Mouse (Mus musculus): Measurements from ENCODE around the gene Gm10184. TPM values are rescaled to one million over a fixed set of nuclear protein-coding genes. Genes with fewer than 3 reads are reported as not detected.
"Not testable (repeated sequence)": the region's sequence is repeated elsewhere in the genome, so short reads cannot be mapped to it uniquely, and the experiment has no call there.

The Gm10184 gene
- polyA plus RNA-seq (2016; fragmentation: Nextera tagmentation; extraction: Ambion mirVana), result 45.9 and 59.2 TPM in 2 replicates

GRCm38 (mm10) chr17:89910349-89910748 lies at the start of gene Gm10184:
Gene Gm10184 (minus strand): TSS chr17:89910449.
- no peak within 1 kb of the TSS for H3K4me3 ChIP-seq
- no peaks in the 10 kb centered on the region for H3K9me3 ChIP-seq
- no peaks in the 10 kb centered on the region for H3K4me1 ChIP-seq
- H3K27me3 ChIP-seq (ENCODE audit: insufficient read depth, poor library complexity, severe bottlenecking), result no peaks in the 10 kb centered on the region
- DNase-seq (ENCODE audit: low spot score), result no peak
- WGBS, result 84% methylated on average over 6 of the region's 6 CpGs
- no peaks in the 10 kb centered on the region for H3K36me3 ChIP-seq
- no peak within 1 kb of the TSS for H3K27ac ChIP-seq

- DNase-seq (ENCODE audit: low spot score), result no peak
- no peak overlapping the region for H3K27ac ChIP-seq
- H3K9me3 ChIP-seq, result no peaks in the 10 kb centered on the region
- no peaks in the 10 kb centered on the region for H3K27me3 ChIP-seq (ENCODE audit: insufficient read depth, poor library complexity, severe bottlenecking)
- H3K36me3 ChIP-seq, result no peaks in the 10 kb centered on the region
- H3K4me1 ChIP-seq, result no peaks in the 10 kb centered on the region
- 69% methylated on average over 2 of the region's 2 CpGs for WGBS
- H3K4me3 ChIP-seq, result no peak overlapping the region
Measured at GRCm38 (mm10) chr17:89933950-89934349, 23.7 kb upstream of the Gm10184 start.

GRCm38 (mm10) chr17:89907686-89908085 lies 2.6 kb downstream of the Gm10184 start:
- H3K9me3 ChIP-seq, result no peaks in the 10 kb centered on the region
- no peak overlapping the region for H3K4me3 ChIP-seq
- no peaks in the 10 kb centered on the region for H3K27me3 ChIP-seq (ENCODE audit: insufficient read depth, poor library complexity, severe bottlenecking)
- H3K27ac ChIP-seq, result no peak overlapping the region
- no peaks in the 10 kb centered on the region for H3K36me3 ChIP-seq
- H3K4me1 ChIP-seq, result no peaks in the 10 kb centered on the region
- no peak for DNase-seq (ENCODE audit: low spot score)

GRCm38 (mm10) chr17:89904701-89905100 lies 5.5 kb downstream of the Gm10184 start:
- not testable (repeated sequence) for H3K27ac ChIP-seq; H3K4me3 ChIP-seq; DNase-seq (ENCODE audit: low spot score); H3K27me3 ChIP-seq (ENCODE audit: insufficient read depth, poor library complexity, severe bottlenecking); H3K36me3 ChIP-seq; H3K9me3 ChIP-seq; H3K4me1 ChIP-seq
- whole genome bisulfite sequencing, result 83% methylated on average over 5 of the region's 5 CpGs

- no peaks in the 10 kb centered on the region for H3K9me3 ChIP-seq
- WGBS, result 91% methylated on average over 1 of the region's 1 CpGs
- DNase-seq (ENCODE audit: low spot score), result no peak
- no peaks in the 10 kb centered on the region for H3K36me3 ChIP-seq
- no peak overlapping the region for H3K27ac ChIP-seq
- no peaks in the 10 kb centered on the region for H3K4me1 ChIP-seq
- H3K4me3 ChIP-seq, result no peak overlapping the region
- no peaks in the 10 kb centered on the region for H3K27me3 ChIP-seq (ENCODE audit: insufficient read depth, poor library complexity, severe bottlenecking)
Measured at GRCm38 (mm10) chr17:89902767-89903166, 7.5 kb downstream of the Gm10184 start.

- H3K36me3 ChIP-seq, result no peaks in the 10 kb centered on the region
- no peaks in the 10 kb centered on the region for H3K4me1 ChIP-seq
- no peak overlapping the region for H3K27ac ChIP-seq
- H3K27me3 ChIP-seq (ENCODE audit: insufficient read depth, poor library complexity, severe bottlenecking), result no peaks in the 10 kb centered on the region
- no peak overlapping the region for H3K4me3 ChIP-seq
- DNase-seq (ENCODE audit: low spot score), result no peak
- WGBS, result 62% methylated on average over 7 of the region's 7 CpGs
- no peaks in the 10 kb centered on the region for H3K9me3 ChIP-seq
Measured at GRCm38 (mm10) chr17:89900610-89901009, 9.6 kb downstream of the Gm10184 start.

GRCm38 (mm10) chr17:89899813-89900212 lies 10.4 kb downstream of the Gm10184 start:
- H3K4me1 ChIP-seq, result no peaks in the 10 kb centered on the region
- no peak overlapping the region for H3K27ac ChIP-seq
- H3K4me3 ChIP-seq, result no peak overlapping the region
- DNase-seq (ENCODE audit: low spot score), result no peak
- no peaks in the 10 kb centered on the region for H3K27me3 ChIP-seq (ENCODE audit: insufficient read depth, poor library complexity, severe bottlenecking)
- WGBS, result 76% methylated on average over 3 of the region's 3 CpGs
- H3K9me3 ChIP-seq, result no peaks in the 10 kb centered on the region
- no peaks in the 10 kb centered on the region for H3K36me3 ChIP-seq

GRCm38 (mm10) chr17:89864996-89865395 lies 45.3 kb downstream of the Gm10184 start:
- Histone ChIP-seq H3K36me3 (no peaks in the 10 kb centered on the region), H3K27me3 (ENCODE audit: insufficient read depth, poor library complexity, severe bottlenecking) (no peaks in the 10 kb centered on the region), H3K9me3 (no peaks in the 10 kb centered on the region), H3K27ac (no peak overlapping the region), H3K4me3 (no peak overlapping the region), H3K4me1 (no peaks in the 10 kb centered on the region)
- DNase-seq (ENCODE audit: low spot score), result no peak
- 79% methylated on average over 3 of the region's 3 CpGs for WGBS
